Mouse (Mus musculus): ENCODE results near the gene Cep250. TPM values are rescaled to one million over a fixed set of nuclear protein-coding genes. Genes with fewer than 3 reads are reported as not detected.

Cep250 gene
- polyA plus RNA-seq, 1 experiment from 2014 or later, result 9.6 TPM

GRCm38 (mm10) chr2:155944685-155945084 lies 11.6 kb upstream of the Cep250 start:
- no peak for ATAC-seq (ENCODE audit: extremely low read depth, insufficient number of reproducible peaks, low FRiP score, low TSS enrichment)
- Histone ChIP-seq H3K9me3 (no peaks in the 10 kb centered on the region), H3K36me3 (no peaks in the 10 kb centered on the region), H3K27me3 (replicated peaks) (peaks cover 30% of the 10 kb centered on the region), H3K4me3 (peak overlapping the region; percentile 8; the same call in 1 of the 2 replicates), H3K9ac (peak overlapping the region; percentile 20; the same call in 1 of the 2 replicates), H3K4me1 (peaks cover 28% of the 10 kb centered on the region), H3K27ac (replicated peaks) (no peak overlapping the region), H3K4me2 (peak overlapping the region; percentile 54)
- WGBS, result 78% methylated on average over 4 of the region's 4 CpGs

- no peaks in the 10 kb centered on the region for H3K36me3 ChIP-seq
- H3K4me3 ChIP-seq, result peak within 1 kb of the TSS; percentile 8; the same call in 1 of the 2 replicates
- H3K9ac ChIP-seq, result peak within 1 kb of the TSS; percentile 20; the same call in 1 of the 2 replicates
- peaks cover 34% of the 10 kb centered on the region for H3K27me3 ChIP-seq (replicated peaks)
- no peaks in the 10 kb centered on the region for H3K9me3 ChIP-seq
- peaks cover 28% of the 10 kb centered on the region for H3K4me1 ChIP-seq
- H3K27ac ChIP-seq (replicated peaks), result no peak within 1 kb of the TSS
- peak within 1 kb of the TSS; percentile 54 for H3K4me2 ChIP-seq
- WGBS, result 38% methylated on average over 13 of the region's 13 CpGs
- ATAC-seq (ENCODE audit: extremely low read depth, insufficient number of reproducible peaks, low FRiP score, low TSS enrichment), result no peak
Observed at GRCm38 (mm10) chr2:155945124-155945523, 11.1 kb upstream of the Cep250 start, which contains the start of gene Gdf5. TSS of gene Gdf5 (minus strand) at chr2:155945367.

GRCm38 (mm10) chr2:155945580-155945979 lies 10.7 kb upstream of the Cep250 start:
- H3K9ac ChIP-seq, result no peak overlapping the region
- no peak overlapping the region for H3K4me2 ChIP-seq
- no peaks in the 10 kb centered on the region for H3K36me3 ChIP-seq
- no peaks in the 10 kb centered on the region for H3K9me3 ChIP-seq
- peaks cover 28% of the 10 kb centered on the region for H3K4me1 ChIP-seq
- peaks cover 36% of the 10 kb centered on the region for H3K27me3 ChIP-seq (replicated peaks)
- ATAC-seq (ENCODE audit: extremely low read depth, insufficient number of reproducible peaks, low FRiP score, low TSS enrichment), result no peak
- H3K27ac ChIP-seq (replicated peaks), result no peak overlapping the region
- no peak overlapping the region for H3K4me3 ChIP-seq
- WGBS, result 78% methylated on average over 5 of the region's 5 CpGs

- H3K4me1 ChIP-seq, result peaks cover 28% of the 10 kb centered on the region
- no peaks in the 10 kb centered on the region for H3K9me3 ChIP-seq
- H3K27ac ChIP-seq (replicated peaks), result no peak overlapping the region
- H3K9ac ChIP-seq, result no peak overlapping the region
- ATAC-seq (ENCODE audit: extremely low read depth, insufficient number of reproducible peaks, low FRiP score, low TSS enrichment), result no peak
- no peak overlapping the region for H3K4me3 ChIP-seq
- no peaks in the 10 kb centered on the region for H3K36me3 ChIP-seq
- peaks cover 36% of the 10 kb centered on the region for H3K27me3 ChIP-seq (replicated peaks)
- 5% methylated on average over 7 of the region's 7 CpGs for WGBS
- H3K4me2 ChIP-seq, result no peak overlapping the region
Observed at GRCm38 (mm10) chr2:155946069-155946468, 10.2 kb upstream of the Cep250 start.

GRCm38 (mm10) chr2:155946499-155946898 lies 9.8 kb upstream of the Cep250 start:
- 32% methylated on average over 4 of the region's 4 CpGs for WGBS
- ATAC-seq (ENCODE audit: extremely low read depth, insufficient number of reproducible peaks, low FRiP score, low TSS enrichment), result no peak
- Histone ChIP-seq H3K9ac (no peak overlapping the region), H3K4me2 (no peak overlapping the region), H3K9me3 (no peaks in the 10 kb centered on the region), H3K27me3 (replicated peaks) (peaks cover 36% of the 10 kb centered on the region), H3K4me3 (no peak overlapping the region), H3K27ac (replicated peaks) (no peak overlapping the region), H3K36me3 (no peaks in the 10 kb centered on the region), H3K4me1 (peaks cover 28% of the 10 kb centered on the region)

GRCm38 (mm10) chr2:155947390-155948002 lies 8.8 kb upstream of the Cep250 start:
- H3K4me3 ChIP-seq, result no peak overlapping the region
- H3K9ac ChIP-seq, result no peak overlapping the region
- H3K36me3 ChIP-seq, result no peaks in the 10 kb centered on the region
- no peak overlapping the region for H3K27ac ChIP-seq (replicated peaks)
- no peaks in the 10 kb centered on the region for H3K9me3 ChIP-seq
- no peak for ATAC-seq (ENCODE audit: extremely low read depth, insufficient number of reproducible peaks, low FRiP score, low TSS enrichment)
- peaks cover 36% of the 10 kb centered on the region for H3K27me3 ChIP-seq (replicated peaks)
- no peak overlapping the region for H3K4me2 ChIP-seq
- WGBS, result 45% methylated on average over 5 of the region's 5 CpGs
- H3K4me1 ChIP-seq, result peaks cover 28% of the 10 kb centered on the region

GRCm38 (mm10) chr2:155949362-155949761 lies 6.9 kb upstream of the Cep250 start:
- no peaks in the 10 kb centered on the region for H3K36me3 ChIP-seq
- no peak for ATAC-seq (ENCODE audit: extremely low read depth, insufficient number of reproducible peaks, low FRiP score, low TSS enrichment)
- no peaks in the 10 kb centered on the region for H3K9me3 ChIP-seq
- peaks cover 29% of the 10 kb centered on the region for H3K27me3 ChIP-seq (replicated peaks)
- 34% methylated on average over 6 of the region's 6 CpGs for WGBS
- no peak overlapping the region for H3K27ac ChIP-seq (replicated peaks)
- no peak overlapping the region for H3K4me3 ChIP-seq
- peaks cover 18% of the 10 kb centered on the region for H3K4me1 ChIP-seq
- H3K4me2 ChIP-seq, result no peak overlapping the region
- H3K9ac ChIP-seq, result no peak overlapping the region

GRCm38 (mm10) chr2:155952006-155952405 lies 4.3 kb upstream of the Cep250 start:
- Histone ChIP-seq H3K27ac (replicated peaks) (no peak overlapping the region), H3K4me3 (no peak overlapping the region), H3K36me3 (no peaks in the 10 kb centered on the region), H3K4me2 (no peak overlapping the region), H3K9ac (no peak overlapping the region), H3K27me3 (replicated peaks) (peaks cover 17% of the 10 kb centered on the region), H3K4me1 (peaks cover 9% of the 10 kb centered on the region), H3K9me3 (no peaks in the 10 kb centered on the region)
- no peak for ATAC-seq (ENCODE audit: extremely low read depth, insufficient number of reproducible peaks, low FRiP score, low TSS enrichment)

GRCm38 (mm10) chr2:155959981-155960380 lies 3.7 kb downstream of the Cep250 start:
- H3K4me1 ChIP-seq, result peaks cover 14% of the 10 kb centered on the region
- H3K9me3 ChIP-seq, result no peaks in the 10 kb centered on the region
- no peak overlapping the region for H3K4me3 ChIP-seq
- H3K36me3 ChIP-seq, result peaks cover 44% of the 10 kb centered on the region
- no peak overlapping the region for H3K27ac ChIP-seq (replicated peaks)
- H3K27me3 ChIP-seq (replicated peaks), result no peaks in the 10 kb centered on the region
- ATAC-seq (ENCODE audit: extremely low read depth, insufficient number of reproducible peaks, low FRiP score, low TSS enrichment), result no peak
- H3K4me2 ChIP-seq, result no peak overlapping the region
- 75% methylated on average over 5 of the region's 5 CpGs for WGBS
- H3K9ac ChIP-seq, result no peak overlapping the region

GRCm38 (mm10) chr2:155961862-155962261 lies 5.6 kb downstream of the Cep250 start:
- Histone ChIP-seq H3K4me2 (no peak overlapping the region), H3K27ac (replicated peaks) (no peak overlapping the region), H3K9me3 (no peaks in the 10 kb centered on the region), H3K27me3 (replicated peaks) (no peaks in the 10 kb centered on the region), H3K36me3 (peaks cover 61% of the 10 kb centered on the region), H3K4me3 (no peak overlapping the region), H3K4me1 (peaks cover 14% of the 10 kb centered on the region), H3K9ac (no peak overlapping the region)
- ATAC-seq (ENCODE audit: extremely low read depth, insufficient number of reproducible peaks, low FRiP score, low TSS enrichment), result no peak
- WGBS, result 84% methylated on average over 10 of the region's 10 CpGs

- Histone ChIP-seq H3K4me3 (no peak overlapping the region), H3K27me3 (replicated peaks) (no peaks in the 10 kb centered on the region), H3K9me3 (no peaks in the 10 kb centered on the region), H3K36me3 (peaks cover 72% of the 10 kb centered on the region), H3K4me2 (no peak overlapping the region), H3K27ac (replicated peaks) (no peak overlapping the region), H3K4me1 (peaks cover 4% of the 10 kb centered on the region; the same call in 1 of the 2 replicates), H3K9ac (no peak overlapping the region)
- no peak for ATAC-seq (ENCODE audit: extremely low read depth, insufficient number of reproducible peaks, low FRiP score, low TSS enrichment)
- 42% methylated on average over 1 of the region's 1 CpGs for WGBS
Observed at GRCm38 (mm10) chr2:155962991-155963390, 6.7 kb downstream of the Cep250 start.

- peaks cover 93% of the 10 kb centered on the region for H3K36me3 ChIP-seq
- H3K4me1 ChIP-seq, result no peaks in the 10 kb centered on the region
- WGBS, result 75% methylated on average over 6 of the region's 6 CpGs
- no peak overlapping the region for H3K27ac ChIP-seq (replicated peaks)
- H3K9me3 ChIP-seq, result no peaks in the 10 kb centered on the region
- no peak overlapping the region for H3K9ac ChIP-seq
- no peak for ATAC-seq (ENCODE audit: extremely low read depth, insufficient number of reproducible peaks, low FRiP score, low TSS enrichment)
- no peak overlapping the region for H3K4me3 ChIP-seq
- H3K4me2 ChIP-seq, result no peak overlapping the region
- H3K27me3 ChIP-seq (replicated peaks), result no peaks in the 10 kb centered on the region
Observed at GRCm38 (mm10) chr2:155973348-155973747, 17.1 kb downstream of the Cep250 start.

Measured in heart, embryonic 13.5 days (tissue).